Mouse (Mus musculus): ENCODE results near the gene Zfp518b. TPM values are rescaled to one million over a fixed set of nuclear protein-coding genes. Genes with fewer than 3 reads are reported as not detected.

Zfp518b gene
- total RNA-seq, 2 experiments from 2014 or later, result 19.4 to 26.1 TPM

- intact Hi-C loops (cut with DNase I), result no loop called here
- DNase-seq (ENCODE audit: extremely low spot score in 1 of 2, low spot score in 2 of 2), result no peak
Observed at GRCm38 (mm10) chr5:38635696-38636095, 48.9 kb downstream of the Zfp518b start.

DNA sequence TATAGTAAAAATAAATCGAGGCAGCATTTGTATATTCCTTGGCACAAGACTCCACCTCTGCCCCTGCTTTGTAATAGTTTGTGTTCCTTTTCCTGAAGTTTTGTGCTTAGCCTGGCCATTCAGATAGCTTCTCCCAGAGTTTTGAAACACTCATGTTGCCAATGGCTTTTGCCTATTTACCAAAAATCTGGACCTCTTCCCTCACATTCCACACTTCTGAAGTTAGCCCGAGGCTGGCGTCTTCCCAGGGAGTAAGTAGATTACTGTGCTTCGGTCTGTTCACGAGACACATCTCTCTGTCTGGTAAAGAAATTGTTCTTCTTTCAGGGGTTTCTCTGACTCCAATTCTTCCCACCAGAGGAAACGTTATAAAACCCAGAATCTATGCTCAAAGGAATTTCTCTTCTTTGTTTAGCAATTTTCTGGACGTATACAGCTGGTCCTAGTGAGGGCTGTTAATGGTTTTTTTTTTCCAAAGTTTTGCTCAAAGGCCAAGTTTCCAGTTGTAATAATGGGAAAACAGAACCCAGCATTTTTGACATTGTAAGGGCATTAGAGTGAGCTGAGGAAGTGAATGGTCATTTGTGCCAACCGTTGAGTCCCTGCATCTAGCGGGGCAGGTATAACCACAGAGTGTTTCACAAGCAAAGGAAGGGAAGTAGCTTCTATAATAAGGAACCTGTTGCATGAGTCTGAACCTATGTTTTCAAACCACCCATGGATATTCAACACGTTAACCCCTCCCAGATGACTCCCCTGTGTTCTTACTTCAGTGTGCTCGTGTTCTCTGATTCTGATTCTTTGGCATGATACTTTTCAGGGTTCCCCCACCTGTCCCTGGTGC is 50.1 kb downstream of the Zfp518b start:
- no peak for DNase-seq (ENCODE audit: extremely low spot score in 1 of 2, low spot score in 2 of 2)
- intact Hi-C loops (cut with DNase I), result no loop called here

DNA sequence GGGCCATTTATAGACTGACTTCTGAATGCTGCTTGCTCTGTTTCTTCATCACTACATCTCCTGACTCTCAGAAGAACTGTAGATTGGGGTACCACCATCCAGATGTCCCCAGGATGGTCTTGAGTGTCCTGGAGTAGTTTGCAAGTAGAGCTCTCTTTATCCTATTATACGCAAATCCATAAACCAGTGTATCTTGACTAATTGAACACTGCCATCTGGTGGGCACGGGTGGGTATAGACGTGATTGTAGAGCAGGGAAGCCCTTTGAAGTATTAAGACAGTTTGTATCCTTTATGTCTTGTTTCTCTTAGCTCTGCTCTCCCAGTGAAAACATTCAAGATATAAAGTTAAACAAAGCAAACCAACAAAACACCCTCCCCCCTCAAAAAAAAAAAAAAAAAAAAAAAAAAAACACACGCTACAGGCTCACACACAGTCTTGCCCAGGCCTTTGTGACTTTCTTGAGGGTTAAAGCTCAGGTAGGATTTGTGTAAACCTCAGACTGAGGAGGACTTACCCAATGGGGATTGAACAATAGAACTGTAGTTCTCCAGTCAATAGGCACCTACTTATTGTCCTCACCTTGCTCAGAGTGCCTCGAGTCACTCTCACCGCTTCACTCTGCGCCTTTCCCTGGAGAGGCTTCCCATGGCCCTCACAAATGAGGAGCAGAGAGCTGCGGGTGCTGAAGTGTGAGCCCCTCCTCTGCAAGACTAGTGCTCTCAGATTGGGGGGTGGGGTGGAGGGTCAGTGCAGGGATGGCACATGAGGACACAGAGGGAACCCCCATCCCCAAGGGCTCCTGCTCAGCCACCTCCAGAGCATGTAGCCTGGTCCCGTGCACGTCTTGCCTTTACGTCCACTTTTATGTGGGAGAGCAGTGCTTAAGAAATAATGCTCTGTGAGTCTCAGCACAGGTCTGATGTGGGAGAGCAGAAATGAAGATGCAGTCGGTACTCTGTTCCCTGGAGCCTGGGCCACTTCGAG is 51.9 kb downstream of the Zfp518b start:
- peak; percentile 74 to 82 for DNase-seq (ENCODE audit: extremely low spot score in 1 of 2, low spot score in 2 of 2)
- intact Hi-C loops (cut with DNase I), result no loop called here

GRCm38 (mm10) chr5:38628023-38628422 is 56.6 kb downstream of the Zfp518b start:
- intact Hi-C loops (cut with DNase I), result no loop called here
- no peak for DNase-seq (ENCODE audit: extremely low spot score in 1 of 2, low spot score in 2 of 2)

- DNase-seq (ENCODE audit: extremely low spot score in 1 of 2, low spot score in 2 of 2), result no peak
- intact Hi-C loops (cut with DNase I), result no loop called here
Observed at GRCm38 (mm10) chr5:38626883-38627282, 57.7 kb downstream of the Zfp518b start.

DNA sequence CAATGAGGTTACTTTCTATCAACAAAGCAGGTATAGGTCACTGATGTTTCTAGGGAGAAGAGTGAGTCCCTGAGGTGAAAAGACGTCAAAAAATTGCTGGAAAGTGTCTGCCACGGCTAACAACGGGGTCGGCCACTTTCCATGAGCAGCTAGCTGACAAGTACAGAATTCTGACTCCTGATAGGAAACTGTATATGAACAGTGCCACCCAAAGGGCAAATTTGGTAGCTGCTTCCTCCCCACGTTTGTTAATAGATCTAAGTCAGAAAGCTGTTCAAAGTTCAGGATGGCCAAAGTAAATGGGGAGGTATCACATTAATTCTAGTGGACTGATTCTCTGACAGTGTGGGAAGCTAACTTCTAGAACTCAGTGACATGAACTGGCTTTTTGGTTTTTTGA is 63.8 kb downstream of the Zfp518b start:
- intact Hi-C loops (cut with DNase I), result loop anchor here (2.0 to 5.0 kb wide), 2 partner anchors 40 to 313 kb away; no protein-coding TSS in a partner anchor
- DNase-seq (ENCODE audit: extremely low spot score in 1 of 2, low spot score in 2 of 2), result peak; percentile 50 to 66

DNA sequence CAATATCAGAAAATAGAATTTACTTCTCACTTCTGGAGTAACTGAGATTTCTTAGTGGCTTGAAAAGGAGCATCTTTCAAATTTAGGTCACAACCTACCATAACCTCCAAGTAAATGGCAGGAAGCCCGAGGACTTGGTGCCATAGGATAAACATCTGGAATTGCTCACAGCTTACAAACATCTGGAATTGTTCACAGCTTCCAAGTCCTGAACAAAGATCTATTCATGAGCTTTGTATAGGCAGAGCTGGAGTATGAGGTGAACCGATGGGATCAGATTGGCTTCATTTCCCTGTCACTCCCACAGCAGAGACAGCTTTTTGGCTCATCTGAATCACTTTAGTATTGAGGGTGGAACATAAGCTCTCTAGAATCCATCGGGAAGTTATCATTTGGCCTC is 65.7 kb downstream of the Zfp518b start:
- DNase-seq (ENCODE audit: extremely low spot score in 1 of 2, low spot score in 2 of 2), result no peak

More for the DNA sequence above, 65.7 kb downstream of the Zfp518b start:
- intact Hi-C loops (cut with DNase I), result no loop called here

Other genes with a start within 250 kb of the Zfp518b start
- 1 to 10 TPM; 1.1 to 1.2 TPM for gene Slc2a9, start 181.7 kb downstream of the Zfp518b start, total RNA-seq (2021)
- gene Wdr1, start 121.6 kb downstream of the Zfp518b start, total RNA-seq (2021), result 100 to 1,000 TPM; 215 to 224 TPM
- under 1 TPM; 0.61 to 0.64 TPM for gene Clnk, start 192.0 kb upstream of the Zfp518b start, total RNA-seq (2021)